Mouse (Mus musculus): ENCODE measurements around the gene D630045J12Rik. TPM values are rescaled to one million over a fixed set of nuclear protein-coding genes. Genes with fewer than 3 reads are reported as not detected.
A peak's percentile ranks its signal among the peaks of the same experiment; 100 is the strongest.

D630045J12Rik gene
- polyA plus RNA-seq, 1 experiment from 2014 or later, result 5.6 TPM

DNA sequence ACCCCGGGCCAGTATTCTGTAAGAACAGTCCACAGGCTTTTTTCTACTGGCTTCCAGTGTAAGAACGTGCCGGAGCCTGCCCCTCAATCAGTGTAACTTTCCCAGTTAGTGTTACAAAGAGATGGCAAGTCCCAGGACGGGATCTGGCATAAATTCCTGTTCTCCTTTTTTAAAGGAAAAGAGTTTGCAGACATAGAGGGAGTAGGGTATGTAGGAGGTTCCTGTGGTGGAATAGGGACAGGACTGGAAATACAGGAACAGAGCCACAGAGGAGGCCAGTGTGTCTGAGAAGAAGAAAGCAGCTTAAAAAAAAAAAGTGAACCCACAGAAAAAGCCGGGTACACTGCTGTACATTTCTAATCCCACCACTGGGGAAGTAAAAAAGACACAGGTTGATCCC, 52.3 kb downstream of the D630045J12Rik start:
- no peak overlapping the region for H3K4me3 ChIP-seq
- H3K9me3 ChIP-seq (replicated peaks), result no peaks in the 10 kb centered on the region
- 87% methylated on average over 5 of the region's 5 CpGs for WGBS
- H3K36me3 ChIP-seq, result peaks cover 5% of the 10 kb centered on the region
- H3K27me3 ChIP-seq (ENCODE audit: low read depth, poor library complexity, severe bottlenecking), result peaks cover 54% of the 10 kb centered on the region
- H3K27ac ChIP-seq (replicated peaks), result no peak overlapping the region
- H3K4me1 ChIP-seq, result peaks cover 31% of the 10 kb centered on the region
- no peak for DNase-seq (ENCODE audit: low spot score)

DNA sequence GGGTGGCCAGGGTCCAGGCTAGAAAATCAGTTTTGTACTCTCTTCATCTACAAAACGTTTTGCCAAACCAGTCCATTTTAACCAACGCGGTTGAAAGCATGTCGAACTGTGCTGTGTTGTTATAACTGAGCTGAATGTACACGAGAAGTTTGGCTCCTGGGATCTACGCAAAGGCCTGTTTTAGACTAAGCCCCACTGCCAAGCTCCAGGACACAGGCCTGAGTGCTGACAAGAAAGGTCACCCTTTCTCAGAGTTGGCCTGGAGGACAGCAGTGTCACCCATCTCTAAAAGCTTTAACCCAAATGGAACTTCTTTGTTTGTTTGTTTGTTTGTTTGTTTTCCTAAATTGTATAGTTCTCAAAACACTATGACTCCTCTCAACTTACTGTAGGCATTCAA, 54.2 kb downstream of the D630045J12Rik start:
- no peak overlapping the region for H3K27ac ChIP-seq (replicated peaks)
- WGBS, result 91% methylated on average over 6 of the region's 6 CpGs
- no peak for DNase-seq (ENCODE audit: low spot score)

DNA sequence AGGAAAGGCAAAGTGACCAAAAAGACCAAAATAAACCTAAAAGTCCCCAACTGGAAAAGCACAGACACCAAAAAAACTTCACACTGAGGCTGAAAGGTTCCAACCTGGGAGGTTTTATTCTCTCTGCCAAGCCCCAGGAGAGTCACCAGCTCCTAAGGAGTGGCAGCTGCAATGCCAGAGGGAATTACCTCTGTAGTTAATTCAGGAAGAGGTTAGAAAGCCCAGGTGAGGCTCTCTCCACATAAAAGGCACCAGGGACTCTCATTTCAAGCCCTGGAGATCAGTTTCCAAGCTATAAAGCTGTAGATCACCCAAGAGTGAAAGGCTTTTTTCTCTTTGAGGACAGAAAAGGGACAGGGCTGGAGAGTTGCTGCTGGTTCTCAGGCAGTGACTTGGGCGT, 55.1 kb downstream of the D630045J12Rik start:
- DNase-seq (ENCODE audit: low spot score), result no peak
- peaks cover 7% of the 10 kb centered on the region; the same call in 1 of the 2 replicates for H3K4me1 ChIP-seq
- no peaks in the 10 kb centered on the region for H3K9me3 ChIP-seq (replicated peaks)
- H3K27ac ChIP-seq (replicated peaks), result no peak overlapping the region
- peaks cover 32% of the 10 kb centered on the region for H3K36me3 ChIP-seq
- no peak overlapping the region for H3K4me3 ChIP-seq
- 83% methylated on average over 1 of the region's 1 CpGs for WGBS
- H3K27me3 ChIP-seq (ENCODE audit: low read depth, poor library complexity, severe bottlenecking), result peaks cover 27% of the 10 kb centered on the region

More for the DNA sequence above, 54.2 kb downstream of the D630045J12Rik start:
- peaks cover 35% of the 10 kb centered on the region for H3K27me3 ChIP-seq (ENCODE audit: low read depth, poor library complexity, severe bottlenecking)
- H3K4me1 ChIP-seq, result peaks cover 12% of the 10 kb centered on the region; the same call in 1 of the 2 replicates
- H3K4me3 ChIP-seq, result no peak overlapping the region
- peaks cover 24% of the 10 kb centered on the region for H3K36me3 ChIP-seq
- H3K9me3 ChIP-seq (replicated peaks), result no peaks in the 10 kb centered on the region

DNA sequence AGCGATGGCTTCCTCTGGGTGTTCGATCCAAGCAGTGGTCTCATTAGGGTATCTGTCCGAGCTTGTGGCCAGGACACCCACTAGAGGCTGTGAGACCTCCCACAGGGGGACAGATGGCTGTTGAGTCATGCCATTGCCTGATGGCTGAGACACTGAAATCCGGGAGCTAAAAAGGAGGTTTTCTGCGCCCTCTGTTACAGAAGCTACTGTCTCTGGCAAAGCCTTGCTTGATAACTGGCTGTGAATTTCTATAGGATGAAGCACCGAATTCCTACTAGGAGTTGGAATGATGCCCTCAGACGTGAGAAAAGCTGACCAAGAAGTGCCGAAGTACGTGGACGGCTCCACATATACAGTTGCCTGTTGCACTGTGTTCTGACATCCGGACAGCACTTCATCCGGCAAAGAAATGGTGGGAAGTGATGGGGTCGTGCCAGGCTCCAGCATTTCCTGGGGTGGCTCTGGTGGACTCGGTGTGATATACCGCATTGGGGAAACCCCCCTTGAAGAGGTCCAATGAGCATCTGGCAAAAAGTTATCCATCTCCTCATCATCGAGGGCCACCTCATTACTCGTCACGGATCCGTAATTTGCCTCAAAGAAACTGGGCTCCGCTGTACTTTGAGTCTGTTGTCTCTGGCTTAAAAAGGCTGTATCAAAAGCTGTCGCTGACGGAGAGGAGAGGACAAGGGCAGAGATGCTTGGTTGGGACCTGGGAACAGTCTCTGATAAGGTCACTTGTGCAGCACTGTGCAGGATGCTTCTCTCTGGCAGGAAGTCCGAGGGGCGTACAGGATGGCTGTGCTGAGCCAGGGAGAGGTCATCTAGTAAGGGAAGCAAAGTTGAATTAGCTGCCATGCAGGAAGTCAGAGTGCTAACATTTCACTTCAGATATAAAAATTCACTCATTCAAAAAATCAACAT, 57.3 kb downstream of the D630045J12Rik start:
- Histone ChIP-seq H3K9me3 (replicated peaks) (no peaks in the 10 kb centered on the region), H3K4me3 (no peak overlapping the region)
- DNase-seq (ENCODE audit: low spot score), result no peak

DNA sequence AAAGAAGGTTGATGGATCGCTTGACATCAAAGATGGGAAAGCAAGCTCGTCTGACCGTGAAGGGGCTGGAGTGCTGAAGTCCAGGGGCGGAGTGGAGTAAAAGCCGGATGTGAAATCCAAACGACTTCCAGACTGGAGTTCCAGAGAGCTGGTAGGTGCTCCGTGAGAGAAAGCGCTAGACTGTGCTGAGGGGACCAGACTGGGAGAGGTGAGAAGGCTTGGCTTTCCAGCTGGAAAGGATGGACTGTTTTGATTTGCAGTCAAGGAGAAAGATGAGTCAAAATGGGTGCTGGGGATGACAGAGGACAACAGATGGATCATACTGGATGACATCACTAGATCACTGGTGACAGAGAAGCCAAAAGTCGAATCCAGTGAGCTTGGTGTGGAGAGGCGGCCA, 58.5 kb downstream of the D630045J12Rik start:
- 90% methylated on average over 10 of the region's 10 CpGs for WGBS
- DNase-seq (ENCODE audit: low spot score), result no peak
- Histone ChIP-seq H3K4me3 (no peak overlapping the region), H3K9me3 (replicated peaks) (no peaks in the 10 kb centered on the region), H3K27ac (replicated peaks) (no peak overlapping the region), H3K27me3 (ENCODE audit: low read depth, poor library complexity, severe bottlenecking) (peaks cover 4% of the 10 kb centered on the region; the same call in 1 of the 2 replicates), H3K36me3 (peaks cover 48% of the 10 kb centered on the region), H3K4me1 (peaks cover 3% of the 10 kb centered on the region; the same call in 1 of the 2 replicates)

More for the DNA sequence above, 57.3 kb downstream of the D630045J12Rik start:
- peaks cover 3% of the 10 kb centered on the region; the same call in 1 of the 2 replicates for H3K4me1 ChIP-seq
- WGBS, result 94% methylated on average over 24 of the region's 24 CpGs
- H3K36me3 ChIP-seq, result peaks cover 47% of the 10 kb centered on the region
- H3K27ac ChIP-seq (replicated peaks), result no peak overlapping the region
- peaks cover 8% of the 10 kb centered on the region; the same call in 1 of the 2 replicates for H3K27me3 ChIP-seq (ENCODE audit: low read depth, poor library complexity, severe bottlenecking)

DNA sequence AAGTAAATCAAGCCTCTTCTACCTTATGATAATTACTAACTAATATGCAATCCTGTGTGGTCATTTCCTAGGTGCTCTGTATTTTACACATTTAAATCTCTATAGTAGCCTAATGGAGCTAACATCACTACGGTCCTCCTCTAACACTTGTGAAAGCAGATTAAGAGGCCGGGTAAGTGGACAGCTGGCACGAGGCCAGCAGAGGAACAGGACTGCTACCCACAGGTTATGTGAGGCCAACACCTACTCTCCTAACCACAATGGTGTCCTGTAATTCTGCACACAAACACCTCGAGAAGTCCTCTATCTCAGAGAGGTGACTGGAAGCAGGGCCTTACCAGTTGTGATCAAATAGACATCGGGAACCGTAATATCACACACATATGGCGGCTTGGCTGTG, 59.8 kb downstream of the D630045J12Rik start:
- no peak for DNase-seq (ENCODE audit: low spot score)
- peaks cover 60% of the 10 kb centered on the region for H3K36me3 ChIP-seq
- no peak overlapping the region for H3K27ac ChIP-seq (replicated peaks)
- no peaks in the 10 kb centered on the region for H3K27me3 ChIP-seq (ENCODE audit: low read depth, poor library complexity, severe bottlenecking)
- H3K4me1 ChIP-seq, result peaks cover 3% of the 10 kb centered on the region; the same call in 1 of the 2 replicates
- 90% methylated on average over 7 of the region's 7 CpGs for WGBS
- no peaks in the 10 kb centered on the region for H3K9me3 ChIP-seq (replicated peaks)
- no peak overlapping the region for H3K4me3 ChIP-seq

DNA sequence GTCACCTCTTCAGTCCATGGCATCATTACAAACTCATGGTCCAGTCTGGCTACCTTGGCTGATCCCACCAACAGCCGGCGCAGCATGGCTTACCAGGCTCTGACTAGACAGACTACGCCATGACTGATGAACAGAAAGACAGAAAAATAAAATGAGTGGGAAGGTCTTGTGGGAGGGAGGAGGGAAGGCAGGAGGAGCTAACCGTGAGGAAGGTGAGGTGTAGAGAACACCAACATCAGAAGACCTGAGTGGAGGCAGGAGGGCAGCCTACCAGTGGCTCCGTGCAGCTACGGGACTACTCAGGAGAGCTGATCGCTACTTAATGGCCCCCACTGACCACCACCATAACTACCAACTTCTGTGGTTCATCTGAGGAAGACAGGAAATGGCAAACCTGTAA, 60.9 kb downstream of the D630045J12Rik start:
- Histone ChIP-seq H3K9me3 (replicated peaks) (no peaks in the 10 kb centered on the region), H3K4me1 (no peaks in the 10 kb centered on the region), H3K27me3 (ENCODE audit: low read depth, poor library complexity, severe bottlenecking) (no peaks in the 10 kb centered on the region), H3K4me3 (no peak overlapping the region), H3K36me3 (peaks cover 71% of the 10 kb centered on the region), H3K27ac (replicated peaks) (no peak overlapping the region)
- WGBS, result 96% methylated on average over 7 of the region's 7 CpGs
- DNase-seq (ENCODE audit: low spot score), result no peak

DNA sequence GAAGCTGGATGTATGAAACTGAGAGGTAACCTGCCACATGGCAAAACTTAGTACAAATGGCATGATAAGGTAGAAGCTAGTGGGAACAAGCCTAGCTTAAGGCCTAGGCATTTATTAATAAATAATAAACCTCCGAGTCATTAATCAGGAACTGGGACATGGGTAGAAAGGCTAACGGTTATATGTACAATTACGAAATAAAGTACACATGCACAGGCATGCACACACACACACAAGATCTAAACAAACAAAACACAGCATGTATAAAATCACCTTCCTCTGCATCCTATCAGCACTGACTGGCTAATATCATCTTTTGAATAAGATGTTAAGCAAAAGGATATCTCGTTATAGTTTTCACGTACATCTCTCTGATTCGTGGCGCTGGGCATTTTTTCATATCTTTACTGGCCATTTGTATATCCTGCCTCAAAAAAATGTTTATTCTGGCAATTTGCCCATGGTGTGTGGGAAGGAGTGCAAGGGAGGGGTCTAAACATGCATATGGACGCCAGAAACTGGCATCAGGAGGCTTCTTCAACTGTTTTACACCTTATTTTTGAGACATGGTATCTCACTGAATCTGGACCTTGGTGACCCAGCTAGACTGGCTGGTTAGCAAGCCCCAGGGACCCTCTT, 67.4 kb downstream of the D630045J12Rik start:
- 93% methylated on average over 8 of the region's 8 CpGs for WGBS
- Histone ChIP-seq H3K9me3 (replicated peaks) (no peaks in the 10 kb centered on the region), H3K4me3 (no peak overlapping the region), H3K36me3 (peaks cover 81% of the 10 kb centered on the region), H3K4me1 (peaks cover 11% of the 10 kb centered on the region), H3K27me3 (ENCODE audit: low read depth, poor library complexity, severe bottlenecking) (no peaks in the 10 kb centered on the region), H3K27ac (replicated peaks) (no peak overlapping the region)
- DNase-seq (ENCODE audit: low spot score), result no peak

DNA sequence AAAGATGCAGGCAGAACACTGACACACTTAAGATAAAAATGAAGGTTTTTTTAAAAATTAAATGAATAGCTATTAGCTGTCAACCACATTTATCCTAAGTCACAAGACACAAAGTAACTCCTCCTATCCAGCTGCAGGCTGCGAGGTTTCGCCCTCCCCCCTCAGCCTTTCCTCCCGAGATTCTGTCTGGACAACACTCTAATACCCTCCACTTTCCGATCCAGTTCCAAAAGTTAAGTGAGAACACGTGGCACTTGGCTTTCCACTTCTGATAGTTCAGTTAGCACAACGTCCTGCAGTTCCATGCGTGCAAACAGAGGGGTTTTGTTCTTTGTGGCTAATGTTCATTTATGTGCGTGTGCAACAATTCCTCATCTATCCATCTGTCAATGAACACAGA, 69.0 kb downstream of the D630045J12Rik start:
- Histone ChIP-seq H3K27ac (replicated peaks) (no peak overlapping the region), H3K4me3 (no peak overlapping the region), H3K27me3 (ENCODE audit: low read depth, poor library complexity, severe bottlenecking) (no peaks in the 10 kb centered on the region), H3K9me3 (replicated peaks) (no peaks in the 10 kb centered on the region), H3K36me3 (peaks cover 89% of the 10 kb centered on the region), H3K4me1 (peaks cover 21% of the 10 kb centered on the region)
- DNase-seq (ENCODE audit: low spot score), result no peak
- WGBS, result 88% methylated on average over 8 of the region's 8 CpGs

DNA sequence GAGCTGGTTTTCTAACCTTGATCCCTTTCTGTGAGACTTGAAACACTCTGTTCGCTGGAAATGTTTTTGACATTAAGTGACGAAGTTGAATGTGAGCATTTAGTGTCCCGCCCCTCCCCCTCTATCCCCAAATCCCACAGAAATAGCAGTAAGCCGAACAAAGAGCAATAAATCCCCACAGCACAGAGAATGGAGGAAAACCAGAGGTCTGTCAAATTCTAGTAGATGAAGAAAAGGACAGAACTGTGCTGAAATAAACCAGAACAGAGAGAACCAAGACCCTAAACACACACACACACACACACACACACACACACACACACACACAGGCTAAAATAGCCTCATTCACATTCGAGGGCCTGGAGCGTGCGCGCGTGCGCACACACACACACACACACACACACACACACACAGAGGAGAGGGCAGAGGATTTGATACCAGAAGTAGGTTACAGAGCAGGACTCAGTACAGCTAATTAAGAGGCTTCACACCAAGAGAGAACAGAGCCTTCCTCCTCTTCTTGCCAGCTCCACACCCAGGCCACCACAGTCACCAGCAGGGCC, 72.0 kb downstream of the D630045J12Rik start:
- DNase-seq (ENCODE audit: low spot score), result no peak
- H3K4me1 ChIP-seq, result peaks cover 29% of the 10 kb centered on the region
- no peaks in the 10 kb centered on the region for H3K27me3 ChIP-seq (ENCODE audit: low read depth, poor library complexity, severe bottlenecking)
- no peak overlapping the region for H3K4me3 ChIP-seq
- H3K27ac ChIP-seq (replicated peaks), result peak overlapping the region; percentile 63; the same call in 1 of the 2 replicates
- peaks cover 92% of the 10 kb centered on the region for H3K36me3 ChIP-seq
- H3K9me3 ChIP-seq (replicated peaks), result no peaks in the 10 kb centered on the region
- 85% methylated on average over 10 of the region's 10 CpGs for WGBS

DNA sequence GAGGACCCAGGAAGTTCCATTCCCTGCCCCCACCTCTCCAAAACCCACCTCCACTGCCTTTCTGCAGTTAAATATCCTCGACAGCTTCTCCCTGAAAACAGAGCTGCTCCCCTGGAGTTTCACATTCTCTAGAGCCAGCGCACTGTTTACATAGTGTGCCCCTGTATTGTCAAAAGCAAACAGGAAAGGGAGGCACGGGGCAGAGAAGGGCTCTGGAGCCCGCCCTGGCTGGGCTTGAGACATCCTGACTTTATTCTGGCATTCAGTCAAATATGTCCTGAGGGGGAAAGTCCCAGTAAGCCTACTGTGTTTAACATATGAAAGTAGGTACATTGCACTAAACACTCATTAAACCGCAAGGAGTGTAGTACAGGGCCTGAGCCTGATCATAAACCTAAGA, 73.1 kb downstream of the D630045J12Rik start:
- Histone ChIP-seq H3K4me1 (peaks cover 29% of the 10 kb centered on the region), H3K36me3 (peaks cover 93% of the 10 kb centered on the region), H3K4me3 (no peak overlapping the region), H3K27me3 (ENCODE audit: low read depth, poor library complexity, severe bottlenecking) (no peaks in the 10 kb centered on the region), H3K27ac (replicated peaks) (0 out of 2 replicates have a peak overlapping the region, but pooled peaks have one; percentile 13), H3K9me3 (replicated peaks) (no peaks in the 10 kb centered on the region)
- DNase-seq (ENCODE audit: low spot score), result no peak
- whole genome bisulfite sequencing, result 48% methylated on average over 5 of the region's 5 CpGs

DNA sequence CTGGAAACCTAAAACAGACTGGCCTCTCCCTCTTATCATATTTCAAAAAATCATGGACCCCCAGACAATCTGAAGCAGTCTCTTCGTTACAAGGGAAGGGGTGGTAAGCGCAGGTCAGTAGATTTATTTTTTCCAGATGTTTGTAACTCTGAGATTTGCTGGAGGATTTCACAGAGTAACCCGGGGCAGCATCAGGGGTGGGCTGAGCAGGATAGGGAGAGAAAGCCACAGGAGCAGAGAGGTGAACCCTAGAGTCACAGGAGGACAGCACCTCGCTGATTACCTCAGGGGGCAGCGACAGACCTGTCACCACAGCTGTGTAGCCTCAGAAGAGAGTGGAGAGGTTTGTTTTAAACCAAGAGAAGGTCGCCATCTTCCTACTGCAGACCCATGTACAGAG, 88.4 kb downstream of the D630045J12Rik start:
- peaks cover 16% of the 10 kb centered on the region for H3K4me1 ChIP-seq
- DNase-seq (ENCODE audit: low spot score), result no peak
- no peak overlapping the region; the same call in 1 of the 2 replicates for H3K27ac ChIP-seq (replicated peaks)
- peaks cover 69% of the 10 kb centered on the region for H3K36me3 ChIP-seq
- H3K4me3 ChIP-seq, result no peak overlapping the region
- 78% methylated on average over 6 of the region's 6 CpGs for WGBS
- no peaks in the 10 kb centered on the region for H3K9me3 ChIP-seq (replicated peaks)
- no peaks in the 10 kb centered on the region for H3K27me3 ChIP-seq (ENCODE audit: low read depth, poor library complexity, severe bottlenecking)
